Mouse (Mus musculus) lung, postnatal 10 days (tissue): Measurements from ENCODE around the gene Lbx1.

Experiments used
- DNase-seq: peaks from one replicate; pipeline ENCODE4 v3.0.0; 2021

Lbx1 gene

DNA sequence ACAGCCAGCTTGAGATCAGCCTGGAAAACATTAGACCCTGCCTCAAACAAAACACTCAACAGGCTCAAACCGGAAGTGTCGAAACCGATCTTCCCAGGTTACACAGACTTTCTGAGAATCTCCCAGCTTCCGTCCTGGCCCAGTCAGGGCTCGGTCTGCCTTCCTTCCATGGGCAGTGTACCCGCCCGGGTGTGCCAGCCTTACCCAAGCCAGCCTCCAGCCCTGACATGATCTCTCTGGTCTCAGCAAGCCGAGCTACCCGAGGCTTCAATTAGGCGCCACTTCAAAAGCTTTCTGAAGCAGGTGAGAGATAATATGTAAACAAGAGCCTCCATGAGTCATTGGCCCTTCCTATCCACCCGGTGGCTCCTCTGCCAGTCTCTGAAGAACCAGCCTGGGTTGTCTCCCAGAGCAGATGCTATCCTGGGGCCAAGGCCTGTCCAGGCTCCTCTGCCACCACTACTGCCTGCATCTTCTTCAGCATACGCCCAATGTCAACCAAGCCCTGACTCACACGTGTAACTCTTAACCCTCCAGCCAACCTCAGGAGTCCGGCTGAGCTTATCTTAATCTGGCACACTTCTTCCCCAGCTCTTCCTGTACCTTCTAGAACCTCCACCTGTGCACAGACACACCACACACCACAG, 25.7 kb downstream of the Lbx1 start:
- no peak for DNase-seq

- DNase-seq = no peak
Measured at GRCm38 (mm10) chr19:45209191-45209590, 26.4 kb downstream of the Lbx1 start.

- DNase-seq = no peak
Measured at GRCm38 (mm10) chr19:45208438-45209060, 27.1 kb downstream of the Lbx1 start.

DNA sequence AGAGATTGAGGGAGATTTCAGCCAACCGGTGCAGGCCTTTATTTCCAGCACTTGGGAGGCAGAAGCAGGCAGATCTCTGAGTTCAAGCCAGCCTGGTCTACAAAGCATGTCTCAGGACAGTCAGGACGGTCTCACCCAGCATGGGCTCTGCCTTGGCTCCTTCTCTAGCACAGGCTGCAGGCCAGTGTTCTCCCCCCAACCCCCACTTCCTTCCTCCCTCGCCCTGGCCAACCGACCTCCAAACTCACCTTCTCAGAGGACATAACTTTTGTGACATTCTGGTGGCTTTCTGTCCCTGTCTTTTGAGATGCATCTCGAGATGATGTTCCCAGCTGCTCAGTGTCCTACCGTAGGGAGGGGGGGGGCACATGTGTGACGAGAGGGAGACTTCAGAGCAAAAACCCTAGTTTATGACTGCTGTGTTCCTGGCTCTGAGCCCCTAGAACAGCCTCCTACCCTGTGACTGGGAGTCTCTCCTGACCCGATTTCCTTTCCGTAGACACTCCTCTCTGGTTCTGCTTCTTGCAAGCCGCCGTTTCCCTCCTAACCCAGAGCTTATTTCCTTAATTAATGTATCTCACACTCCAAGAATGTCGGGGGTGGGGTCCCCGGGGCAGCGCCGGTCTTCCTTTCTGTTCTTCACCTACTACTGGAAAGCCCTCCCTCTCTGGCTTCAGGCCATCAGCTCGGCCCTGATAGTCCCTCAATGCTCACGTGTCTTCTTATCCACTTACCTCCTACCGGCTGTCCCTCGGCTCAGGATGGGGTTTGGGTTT, 27.8 kb downstream of the Lbx1 start:
- DNase-seq = peak; percentile 51

DNA sequence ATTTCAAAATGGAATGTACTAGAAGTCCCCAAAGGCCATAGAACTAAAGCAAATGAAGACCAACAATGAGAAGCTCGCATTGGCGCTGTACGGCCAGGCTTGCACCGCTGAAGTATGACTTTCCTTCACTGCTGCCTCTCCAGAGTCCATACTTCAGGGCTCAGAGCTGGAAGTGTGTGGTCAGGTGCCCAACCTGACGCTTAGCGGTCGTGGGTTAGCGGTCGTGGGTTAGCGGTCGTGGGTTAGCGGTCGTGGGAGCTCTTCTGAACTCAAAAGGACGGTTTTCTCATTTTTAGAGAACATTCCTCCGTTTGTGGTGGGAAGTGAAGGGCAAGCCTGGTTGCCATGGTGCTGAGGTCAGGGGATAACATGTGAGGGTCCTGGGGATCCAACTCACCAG, 28.5 kb downstream of the Lbx1 start:
- DNase-seq = no peak

DNA sequence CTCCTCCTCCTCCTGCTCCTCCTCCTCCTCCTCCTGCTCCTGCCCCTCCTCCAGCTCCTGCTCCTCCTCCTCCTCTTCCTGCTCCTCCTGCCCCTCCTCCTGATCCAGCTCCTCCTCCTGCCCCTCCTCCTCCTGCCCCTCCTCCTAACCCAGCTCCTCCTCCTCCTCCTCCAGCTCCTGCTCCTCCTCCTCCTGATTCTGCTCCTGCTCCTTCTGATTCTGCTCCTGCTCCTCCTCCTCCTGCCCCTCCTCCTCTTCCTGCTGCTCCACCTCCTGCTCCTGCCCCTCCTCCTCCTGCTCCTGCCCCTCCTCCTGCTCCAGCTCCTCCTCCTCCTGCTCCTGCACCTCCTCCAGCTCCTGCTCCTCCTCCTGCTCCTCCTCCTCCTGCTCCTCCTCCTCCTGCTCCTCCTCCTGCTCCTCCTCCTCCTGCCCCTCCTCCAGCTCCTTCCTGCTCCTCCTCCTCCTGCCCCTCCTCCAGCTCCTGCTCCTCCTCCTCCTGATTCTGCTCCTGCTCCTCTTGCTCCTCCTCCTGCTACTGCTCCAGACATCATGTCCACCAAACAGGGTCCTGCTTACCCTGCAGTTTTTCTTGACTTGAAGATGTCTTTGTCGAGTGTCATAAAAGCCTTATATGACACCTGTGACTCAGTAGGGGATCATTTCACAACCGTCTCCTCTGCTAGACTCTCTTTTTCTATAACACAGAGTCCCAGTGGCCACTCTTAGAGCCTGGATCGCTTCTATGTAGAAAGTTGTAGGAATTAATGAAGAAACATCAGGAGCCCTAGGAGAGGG, 30.1 kb downstream of the Lbx1 start:
- DNase-seq = no peak

DNA sequence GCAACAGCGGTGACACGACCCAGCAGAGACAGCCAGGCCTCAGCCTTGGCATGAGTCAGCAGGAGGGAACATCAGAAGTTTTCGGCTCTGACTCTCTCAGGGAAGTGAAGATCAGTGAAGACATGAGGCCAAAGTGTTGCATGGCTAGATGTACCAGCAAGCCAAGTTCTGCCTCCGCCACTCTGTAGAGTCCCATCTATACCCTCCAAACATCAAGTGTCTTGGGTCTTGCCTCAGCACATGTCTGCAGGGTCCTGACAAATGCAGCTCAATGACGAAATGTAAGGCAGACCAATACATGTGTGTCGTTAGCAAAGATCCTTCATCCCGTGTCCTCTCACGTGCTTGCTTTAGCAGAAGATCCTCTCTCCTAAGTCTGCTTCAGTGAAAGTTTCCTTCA, 38.6 kb downstream of the Lbx1 start:
- no peak for DNase-seq

DNA sequence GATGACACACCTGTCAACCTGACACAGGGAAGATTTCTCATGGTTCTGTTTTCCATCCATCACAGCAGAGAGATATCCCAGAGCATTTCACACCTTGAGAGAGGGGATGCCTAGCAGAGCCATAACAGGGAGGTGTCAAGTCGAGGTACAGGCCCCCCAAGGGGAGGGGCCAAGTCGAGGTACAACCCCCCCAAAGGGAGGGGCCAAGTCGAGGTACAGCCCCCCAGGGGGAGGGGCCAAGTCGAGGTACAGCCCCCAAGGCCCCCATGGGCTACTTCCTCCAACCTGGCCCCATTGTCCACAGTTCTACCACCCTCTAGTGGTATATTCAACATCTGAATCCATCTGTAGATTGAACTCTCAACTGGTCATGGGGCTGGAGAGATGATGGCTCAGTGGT, 41.0 kb downstream of the Lbx1 start:
- no peak for DNase-seq
